Mouse (Mus musculus): ENCODE measurements at regions not wholly inside any gene's neighbourhood (a gene's known extent, or its start where the extent isn't known, plus 50 kb on each side); places are given as distances from the start of the nearest gene placed in this dataset.

DNA sequence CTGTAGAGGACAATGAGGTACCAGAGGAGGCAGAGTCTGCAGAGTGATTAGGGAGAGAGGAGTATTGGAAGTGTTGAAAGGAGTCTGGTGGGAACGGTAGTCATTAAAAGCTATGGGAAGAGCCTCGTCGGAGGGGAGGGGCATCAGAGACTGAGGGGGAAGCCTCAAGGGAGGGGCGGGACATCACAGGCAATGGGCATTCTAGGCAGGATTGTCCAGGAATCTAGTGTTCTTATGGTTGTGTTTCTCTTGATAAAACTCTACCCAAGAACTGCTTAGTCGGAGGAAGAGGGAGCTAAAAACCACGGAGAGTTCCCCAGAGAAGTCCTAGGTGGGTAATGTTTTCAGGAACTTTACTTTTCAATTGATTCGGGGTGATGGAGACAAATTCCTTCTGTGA, 90.2 kb downstream of the Sec23ip start:
- Histone ChIP-seq H3K27ac (no peak overlapping the region), H3K36me3 (replicated peaks) (no peaks in the 10 kb centered on the region), H3K27me3 (ENCODE audit: poor library complexity, severe bottlenecking) (no peaks in the 10 kb centered on the region), H3K9me3 (no peaks in the 10 kb centered on the region), H3K4me3 (no peak overlapping the region), H3K4me1 (0 out of 2 replicates have a peak, but pooled peaks cover 4% of the 10 kb centered on the region)
- no peak for DNase-seq (ENCODE audit: extremely low spot score, low spot score)
- WGBS, result 61% methylated on average over 7 of the region's 7 CpGs

DNA sequence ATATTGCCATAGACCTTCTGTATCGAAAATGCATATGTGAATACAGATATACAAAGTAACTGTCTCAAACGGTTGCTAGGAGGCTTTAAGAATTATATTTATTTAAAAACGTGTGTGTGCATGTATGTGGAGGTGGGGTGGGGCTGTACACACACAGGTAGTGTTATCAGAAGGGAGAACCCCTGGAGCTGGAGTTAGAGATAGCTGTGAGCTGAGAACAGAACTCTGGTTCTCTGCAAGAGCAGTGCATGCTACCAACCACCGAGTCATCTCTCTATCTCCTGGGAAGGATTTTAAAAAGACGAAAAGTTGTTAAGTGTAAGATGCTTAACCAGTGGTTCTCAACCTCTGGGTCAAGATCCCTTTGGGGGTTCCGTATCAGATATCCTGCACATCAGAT, 91.7 kb downstream of the Sec23ip start:
- Histone ChIP-seq H3K4me3 (no peak overlapping the region), H3K27ac (no peak overlapping the region), H3K36me3 (replicated peaks) (no peaks in the 10 kb centered on the region), H3K4me1 (no peaks in the 10 kb centered on the region), H3K27me3 (ENCODE audit: poor library complexity, severe bottlenecking) (no peaks in the 10 kb centered on the region), H3K9me3 (no peaks in the 10 kb centered on the region)
- WGBS, result 85% methylated on average over 6 of the region's 6 CpGs
- DNase-seq (ENCODE audit: extremely low spot score, low spot score), result no peak

DNA sequence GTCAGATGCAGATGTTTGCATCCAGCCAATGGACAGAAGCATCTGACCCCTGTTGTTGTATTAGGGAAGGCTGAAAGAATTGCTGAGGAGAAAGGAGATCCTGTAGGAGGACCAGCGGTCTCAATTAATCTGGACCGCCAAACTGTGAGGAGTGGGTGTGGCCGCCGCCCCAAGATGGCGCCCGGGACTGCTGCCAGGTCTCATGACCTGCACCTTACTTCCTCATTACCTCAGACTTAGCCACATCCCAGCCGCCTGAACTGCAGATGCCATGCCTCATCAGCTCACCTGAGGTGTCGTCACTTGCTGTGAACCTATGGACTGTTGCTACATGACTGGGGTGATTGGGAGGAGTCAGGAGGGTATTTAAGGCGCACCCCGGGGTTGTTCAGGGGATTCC, 97.8 kb downstream of the Sec23ip start:
- 96% methylated on average over 10 of the region's 10 CpGs for WGBS
- H3K4me1 ChIP-seq, result no peaks in the 10 kb centered on the region
- no peaks in the 10 kb centered on the region for H3K36me3 ChIP-seq (replicated peaks)
- no peak for DNase-seq (ENCODE audit: extremely low spot score, low spot score)
- H3K27ac ChIP-seq, result no peak overlapping the region
- H3K4me3 ChIP-seq, result no peak overlapping the region
- H3K27me3 ChIP-seq (ENCODE audit: poor library complexity, severe bottlenecking), result no peaks in the 10 kb centered on the region
- no peaks in the 10 kb centered on the region for H3K9me3 ChIP-seq

DNA sequence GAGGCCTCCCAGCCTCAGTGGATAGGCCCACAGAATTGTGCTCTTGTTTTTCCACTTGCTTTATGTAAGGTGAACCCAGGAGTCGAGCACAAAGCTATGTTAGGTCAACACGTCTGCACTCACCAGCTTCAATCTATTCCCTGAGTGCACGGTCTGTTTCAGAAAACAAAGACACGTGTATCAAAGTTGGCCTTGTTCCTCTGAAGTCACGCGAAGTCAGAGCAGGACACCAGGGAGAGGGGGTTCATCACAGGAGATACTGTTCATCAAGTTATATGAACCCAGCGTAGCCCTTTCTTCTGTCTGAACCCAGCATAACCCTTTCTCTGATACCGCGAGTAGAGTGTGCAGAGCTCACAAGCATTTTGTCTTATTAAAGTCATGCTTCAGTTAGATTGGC, 98.8 kb downstream of the Sec23ip start:
- H3K27ac ChIP-seq, result no peak overlapping the region
- no peaks in the 10 kb centered on the region for H3K9me3 ChIP-seq
- H3K4me1 ChIP-seq, result no peaks in the 10 kb centered on the region
- no peak for DNase-seq (ENCODE audit: extremely low spot score, low spot score)
- no peaks in the 10 kb centered on the region for H3K27me3 ChIP-seq (ENCODE audit: poor library complexity, severe bottlenecking)
- no peaks in the 10 kb centered on the region for H3K36me3 ChIP-seq (replicated peaks)
- 92% methylated on average over 9 of the region's 9 CpGs for WGBS
- no peak overlapping the region for H3K4me3 ChIP-seq

DNA sequence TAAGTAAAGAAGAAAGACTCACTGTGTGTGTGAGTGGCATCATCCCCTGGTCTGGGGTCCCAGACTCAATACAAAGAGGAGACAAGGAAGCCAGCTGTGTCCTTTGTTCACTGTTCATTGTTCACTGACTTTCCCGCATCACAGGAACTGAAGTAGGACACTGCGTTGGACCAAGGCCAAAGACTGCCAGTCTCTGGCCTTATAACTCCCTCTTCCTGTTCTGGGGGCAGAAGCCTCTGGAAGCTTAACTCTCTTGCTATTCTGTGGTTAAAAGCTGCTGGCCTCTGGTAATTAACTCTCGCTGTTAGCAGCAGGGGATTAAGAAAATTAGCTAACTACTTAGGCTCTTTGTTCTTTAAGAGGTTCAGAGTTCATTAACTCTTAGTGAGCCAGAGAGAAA, 104.5 kb downstream of the Sec23ip start:
- Histone ChIP-seq H3K4me3 (no peak overlapping the region), H3K27me3 (ENCODE audit: poor library complexity, severe bottlenecking) (peaks cover 9% of the 10 kb centered on the region; the same call in 1 of the 2 replicates), H3K36me3 (replicated peaks) (no peaks in the 10 kb centered on the region), H3K4me1 (peaks cover 7% of the 10 kb centered on the region), H3K27ac (no peak overlapping the region), H3K9me3 (peaks cover 8% of the 10 kb centered on the region; the same call in 1 of the 2 replicates)
- 4% methylated on average over 3 of the region's 3 CpGs for WGBS
- no peak for DNase-seq (ENCODE audit: extremely low spot score, low spot score)

DNA sequence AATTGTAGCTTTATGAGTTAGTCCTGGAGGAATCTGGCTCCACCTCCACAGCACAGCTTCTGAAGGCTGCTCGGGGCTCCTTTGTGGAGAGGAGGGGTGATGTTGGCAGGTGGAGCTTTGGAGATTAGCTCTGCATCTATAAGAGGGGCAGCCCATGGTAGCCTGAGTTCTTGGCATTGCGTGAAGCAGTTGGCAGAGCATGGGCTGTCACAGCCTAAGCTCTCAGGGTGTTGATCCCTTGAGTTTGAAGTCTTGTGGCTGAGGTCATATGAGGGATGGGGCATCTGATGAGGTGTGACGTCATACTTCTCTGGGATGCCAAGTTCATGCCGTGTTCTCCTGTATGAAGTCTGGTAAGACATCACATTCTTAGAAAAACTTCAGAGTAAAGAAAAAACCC, 109.5 kb downstream of the Sec23ip start:
- no peak for DNase-seq (ENCODE audit: extremely low spot score, low spot score)

DNA sequence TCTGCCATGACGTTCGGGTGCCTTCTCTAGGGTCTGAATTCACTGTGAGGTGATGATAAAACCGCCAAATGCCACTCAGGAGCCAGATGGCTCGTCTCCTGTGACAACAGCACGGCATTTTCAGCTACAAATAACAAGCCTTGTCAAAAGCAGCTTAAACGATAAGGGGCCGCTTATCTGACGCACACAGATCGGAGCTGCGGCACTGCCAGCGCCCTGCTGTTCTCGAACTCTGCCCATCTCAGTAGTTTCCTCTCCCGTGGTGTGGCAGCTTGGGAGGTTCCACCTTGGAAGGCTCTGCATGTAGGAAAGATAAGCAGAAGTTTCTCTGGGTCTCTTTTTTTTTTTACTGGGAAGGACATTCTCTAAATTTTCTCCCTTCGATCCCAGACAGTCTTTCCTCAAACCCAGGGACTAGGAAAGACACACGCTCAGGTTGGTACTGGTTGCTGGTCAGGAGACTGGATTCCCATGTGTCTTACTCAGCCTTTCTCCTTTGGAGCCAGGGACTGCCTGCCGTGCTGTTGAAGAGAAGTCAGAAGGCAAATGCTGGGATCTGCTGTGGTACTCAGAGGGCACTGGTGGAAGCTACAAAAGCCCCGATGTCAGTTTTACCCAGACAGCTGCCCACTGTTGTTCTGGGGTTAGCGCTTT, 110.1 kb downstream of the Sec23ip start:
- WGBS, result 78% methylated on average over 18 of the region's 18 CpGs
- peaks cover 8% of the 10 kb centered on the region; the same call in 1 of the 2 replicates for H3K9me3 ChIP-seq
- H3K27ac ChIP-seq, result no peak overlapping the region

More for the DNA sequence above, 109.5 kb downstream of the Sec23ip start:
- Histone ChIP-seq H3K27me3 (ENCODE audit: poor library complexity, severe bottlenecking) (peaks cover 9% of the 10 kb centered on the region; the same call in 1 of the 2 replicates), H3K4me3 (no peak overlapping the region), H3K4me1 (peaks cover 2% of the 10 kb centered on the region), H3K36me3 (replicated peaks) (no peaks in the 10 kb centered on the region), H3K27ac (no peak overlapping the region), H3K9me3 (peaks cover 8% of the 10 kb centered on the region; the same call in 1 of the 2 replicates)
- 81% methylated on average over 4 of the region's 4 CpGs for WGBS

DNA sequence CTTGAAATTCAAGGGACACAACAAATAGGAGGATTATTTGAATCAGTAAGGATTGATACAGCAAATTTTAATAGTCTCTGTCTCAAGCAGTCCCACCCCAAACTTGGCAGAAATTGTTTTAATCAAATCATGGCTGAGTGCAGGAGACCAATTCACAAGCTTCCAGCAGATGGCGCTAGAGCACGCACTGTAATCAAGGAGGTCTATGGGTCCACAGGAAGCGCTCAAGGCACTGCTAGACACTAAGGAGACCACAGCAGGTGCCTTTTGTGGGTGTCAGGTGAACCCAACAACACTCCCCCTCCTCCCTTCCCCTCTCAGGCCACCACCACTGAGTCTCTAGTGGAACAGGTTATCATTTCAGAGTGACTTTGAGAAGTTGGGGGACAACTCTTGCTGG, 115.4 kb downstream of the Sec23ip start:
- peak; percentile 71 for DNase-seq (ENCODE audit: extremely low spot score, low spot score)
- H3K27me3 ChIP-seq (ENCODE audit: poor library complexity, severe bottlenecking), result no peaks in the 10 kb centered on the region
- H3K27ac ChIP-seq, result no peak overlapping the region
- H3K9me3 ChIP-seq, result no peaks in the 10 kb centered on the region
- no peaks in the 10 kb centered on the region for H3K4me1 ChIP-seq
- no peak overlapping the region for H3K4me3 ChIP-seq
- WGBS, result 5% methylated on average over 3 of the region's 3 CpGs
- no peaks in the 10 kb centered on the region for H3K36me3 ChIP-seq (replicated peaks)

More for the DNA sequence above, 110.1 kb downstream of the Sec23ip start:
- Histone ChIP-seq H3K4me1 (no peaks in the 10 kb centered on the region), H3K36me3 (replicated peaks) (no peaks in the 10 kb centered on the region), H3K4me3 (no peak overlapping the region), H3K27me3 (ENCODE audit: poor library complexity, severe bottlenecking) (peaks cover 9% of the 10 kb centered on the region; the same call in 1 of the 2 replicates)
- DNase-seq (ENCODE audit: extremely low spot score, low spot score), result no peak

DNA sequence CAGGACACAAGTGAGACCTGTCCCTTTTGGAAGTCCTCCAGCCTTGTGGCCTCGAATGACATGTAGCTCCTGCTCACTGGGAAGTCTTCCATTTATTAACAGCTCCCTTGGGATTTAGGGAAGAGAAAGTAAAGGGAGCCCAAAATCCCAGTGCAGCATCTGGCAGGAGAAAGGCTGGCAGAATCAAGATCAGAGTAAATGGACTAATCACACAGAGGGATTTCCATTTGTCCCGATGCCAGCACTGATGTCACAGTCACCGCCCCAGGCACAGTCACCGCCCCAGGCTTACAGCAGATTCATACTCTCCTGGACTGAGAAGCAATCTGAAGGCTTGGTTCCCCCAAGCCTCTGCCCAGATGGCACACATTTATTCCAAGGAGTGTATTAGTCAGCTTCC, 116.0 kb downstream of the Sec23ip start:
- WGBS, result 81% methylated on average over 4 of the region's 4 CpGs
- no peak for DNase-seq (ENCODE audit: extremely low spot score, low spot score)
- H3K27me3 ChIP-seq (ENCODE audit: poor library complexity, severe bottlenecking), result no peaks in the 10 kb centered on the region
- no peak overlapping the region for H3K27ac ChIP-seq
- H3K36me3 ChIP-seq (replicated peaks), result no peaks in the 10 kb centered on the region
- H3K4me1 ChIP-seq, result no peaks in the 10 kb centered on the region
- no peaks in the 10 kb centered on the region for H3K9me3 ChIP-seq
- no peak overlapping the region for H3K4me3 ChIP-seq

DNA sequence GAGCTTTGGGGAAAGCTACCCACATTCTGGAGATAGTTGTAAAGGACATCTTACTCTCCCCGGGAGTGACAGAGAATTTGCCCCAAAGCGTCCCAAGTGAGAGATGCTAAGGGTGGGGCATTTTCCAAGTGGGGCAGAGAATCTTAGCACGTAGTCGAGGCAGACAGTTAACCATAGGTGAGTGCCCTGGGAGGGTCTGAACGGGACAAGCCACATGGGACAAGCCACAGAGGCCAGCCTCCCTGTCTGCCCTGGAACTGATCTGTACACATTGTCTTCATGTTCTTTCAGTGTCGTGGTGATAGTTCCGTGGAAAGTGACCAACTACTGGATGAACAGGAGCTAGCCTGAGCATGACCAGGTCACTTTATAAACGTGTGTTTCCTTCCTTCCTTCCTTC, 116.6 kb downstream of the Sec23ip start:
- H3K4me3 ChIP-seq, result no peak overlapping the region
- H3K4me1 ChIP-seq, result no peaks in the 10 kb centered on the region
- H3K9me3 ChIP-seq, result no peaks in the 10 kb centered on the region
- no peaks in the 10 kb centered on the region for H3K27me3 ChIP-seq (ENCODE audit: poor library complexity, severe bottlenecking)
- WGBS, result 89% methylated on average over 8 of the region's 8 CpGs
- H3K27ac ChIP-seq, result no peak overlapping the region
- H3K36me3 ChIP-seq (replicated peaks), result no peaks in the 10 kb centered on the region
- no peak for DNase-seq (ENCODE audit: extremely low spot score, low spot score)

DNA sequence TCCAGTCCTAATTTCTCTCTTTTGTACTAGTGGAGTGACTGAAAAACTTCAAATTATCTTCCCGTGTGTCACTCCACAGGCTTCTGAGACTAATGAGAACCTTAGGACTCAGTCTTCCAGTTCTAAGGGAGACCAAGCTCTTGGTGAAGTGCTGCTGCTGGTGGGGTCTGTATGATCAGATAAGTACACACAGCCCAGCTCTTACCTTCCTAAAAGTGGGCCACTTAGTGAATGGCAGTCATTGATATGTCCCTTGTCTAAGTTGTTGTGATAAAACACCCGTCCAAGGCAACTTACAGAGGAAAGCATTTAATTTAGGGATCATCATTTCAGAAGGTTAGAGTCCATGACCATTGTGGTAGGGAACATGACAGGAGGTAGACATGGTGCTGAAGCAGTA, 124.1 kb downstream of the Sec23ip start:
- H3K4me3 ChIP-seq, result no peak overlapping the region
- H3K36me3 ChIP-seq (replicated peaks), result no peaks in the 10 kb centered on the region
- no peak for DNase-seq (ENCODE audit: extremely low spot score, low spot score)
- H3K4me1 ChIP-seq, result no peaks in the 10 kb centered on the region
- no peaks in the 10 kb centered on the region for H3K9me3 ChIP-seq
- H3K27ac ChIP-seq, result no peak overlapping the region
- no peaks in the 10 kb centered on the region for H3K27me3 ChIP-seq (ENCODE audit: poor library complexity, severe bottlenecking)
- WGBS, result 86% methylated on average over 2 of the region's 2 CpGs

DNA sequence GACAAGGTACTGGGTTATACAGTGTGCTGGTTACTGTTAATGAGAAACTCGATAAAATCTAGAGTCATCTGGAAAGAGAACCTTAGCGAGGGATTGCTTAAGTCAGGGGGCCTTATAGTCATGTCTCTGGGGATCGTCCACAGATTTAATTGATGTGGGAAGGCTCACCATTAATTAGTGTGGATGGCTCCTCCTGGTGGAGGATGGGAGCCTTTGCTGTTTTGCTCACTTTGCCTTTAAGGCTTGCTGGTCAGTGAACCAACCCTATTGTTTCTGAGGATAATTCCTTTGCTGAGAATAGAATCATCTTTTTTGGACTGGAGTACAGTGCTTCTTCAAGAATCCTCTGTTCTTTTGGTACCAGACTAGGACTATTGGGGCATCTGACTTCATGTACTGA, 139.3 kb downstream of the Sec23ip start:
- no peaks in the 10 kb centered on the region for H3K36me3 ChIP-seq (replicated peaks)
- no peaks in the 10 kb centered on the region for H3K27me3 ChIP-seq (ENCODE audit: poor library complexity, severe bottlenecking)
- no peak overlapping the region for H3K4me3 ChIP-seq
- WGBS, result 78% methylated on average over 3 of the region's 3 CpGs
- no peak overlapping the region for H3K27ac ChIP-seq
- DNase-seq (ENCODE audit: extremely low spot score, low spot score), result no peak
- H3K4me1 ChIP-seq, result peaks cover 4% of the 10 kb centered on the region; the same call in 1 of the 2 replicates
- no peaks in the 10 kb centered on the region for H3K9me3 ChIP-seq

DNA sequence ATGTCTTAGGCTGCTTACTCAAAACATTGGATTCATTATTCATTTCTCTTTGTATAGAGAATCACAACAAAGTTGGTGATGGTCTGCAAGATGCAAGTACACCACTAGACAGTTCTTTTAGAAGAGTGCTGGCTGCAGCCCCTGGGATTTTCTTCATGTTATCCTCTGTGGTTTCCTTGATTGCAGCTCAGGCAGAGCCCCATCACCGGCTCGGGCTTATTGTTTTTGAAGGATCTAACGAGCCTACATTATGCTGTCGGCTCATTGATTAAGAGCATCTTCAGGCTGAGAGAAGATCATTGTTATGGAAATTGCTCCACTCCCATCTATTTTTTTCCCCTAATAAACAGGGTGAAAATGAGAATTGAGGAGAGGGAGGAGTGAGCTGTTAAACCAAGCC, 140.8 kb downstream of the Sec23ip start:
- Histone ChIP-seq H3K9me3 (no peaks in the 10 kb centered on the region), H3K36me3 (replicated peaks) (no peaks in the 10 kb centered on the region), H3K27ac (no peak overlapping the region), H3K27me3 (ENCODE audit: poor library complexity, severe bottlenecking) (no peaks in the 10 kb centered on the region), H3K4me3 (no peak overlapping the region), H3K4me1 (peaks cover 4% of the 10 kb centered on the region; the same call in 1 of the 2 replicates)
- no peak for DNase-seq (ENCODE audit: extremely low spot score, low spot score)
- 53% methylated on average over 4 of the region's 4 CpGs for WGBS

DNA sequence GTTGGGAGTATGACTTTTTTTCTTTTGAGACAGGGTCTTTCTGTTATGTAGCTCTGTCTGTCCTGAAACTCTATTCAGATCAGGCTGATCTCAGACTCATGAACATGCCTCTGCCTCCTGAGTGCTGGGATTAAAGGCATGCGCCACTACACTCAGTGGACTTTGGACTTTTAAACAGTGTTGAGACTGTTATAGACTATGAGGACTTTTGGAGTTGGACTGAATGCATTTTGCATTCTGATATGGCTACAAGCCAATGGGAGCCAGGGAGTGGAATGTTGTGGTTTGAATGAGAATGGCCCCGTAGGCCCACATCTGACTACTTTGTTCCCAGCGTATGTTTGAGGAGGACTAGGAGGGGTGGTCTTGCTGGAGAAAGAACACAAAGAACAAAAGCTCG, 165.4 kb downstream of the Sec23ip start:
- no peak for DNase-seq (ENCODE audit: extremely low spot score, low spot score)
- Histone ChIP-seq H3K27ac (no peak overlapping the region), H3K36me3 (replicated peaks) (no peaks in the 10 kb centered on the region), H3K9me3 (no peaks in the 10 kb centered on the region), H3K4me3 (no peak overlapping the region), H3K4me1 (no peaks in the 10 kb centered on the region), H3K27me3 (ENCODE audit: poor library complexity, severe bottlenecking) (no peaks in the 10 kb centered on the region)
- 91% methylated on average over 4 of the region's 4 CpGs for WGBS
